Mouse (Mus musculus): ENCODE data around the gene Ptbp3. TPM values are rescaled to one million over a fixed set of nuclear protein-coding genes. Genes with fewer than 3 reads are reported as not detected.

The Ptbp3 gene
- polyA plus RNA-seq, 1 experiment from 2014 or later: 17.3 TPM

DNA sequence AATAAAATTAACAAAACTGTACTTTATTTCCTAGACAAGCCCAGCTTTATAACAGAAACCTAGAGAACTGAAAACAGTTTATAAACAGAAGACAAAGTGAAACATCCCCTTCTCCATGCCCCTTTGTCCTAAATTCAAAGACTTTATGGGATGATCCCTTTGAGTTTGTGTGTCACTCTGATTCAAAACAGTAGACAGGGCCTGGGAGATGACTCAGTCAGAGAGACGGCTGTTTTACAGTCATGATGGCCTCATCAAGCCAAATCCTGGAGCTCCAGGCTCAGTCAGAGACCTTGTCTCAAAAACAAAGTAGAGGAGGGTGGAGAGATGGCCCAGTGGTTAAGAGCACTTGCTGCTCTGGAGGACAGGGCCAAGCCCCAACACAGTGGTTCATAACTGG lies 2.7 kb upstream of the Ptbp3 start:
- H3K4me3 ChIP-seq (replicated peaks): no peak overlapping the region
- H3K4me2 ChIP-seq: no peak overlapping the region
- no peak overlapping the region for H3K9ac ChIP-seq (replicated peaks)
- H3K9me3 ChIP-seq (replicated peaks): no peaks in the 10 kb centered on the region
- no peaks in the 10 kb centered on the region for H3K36me3 ChIP-seq
- H3K27ac ChIP-seq (replicated peaks): no peak overlapping the region
- H3K4me1 ChIP-seq: peaks cover 11% of the 10 kb centered on the region
- H3K27me3 ChIP-seq (replicated peaks): no peaks in the 10 kb centered on the region
- WGBS: 81% methylated on average over 1 of the region's 1 CpGs
- no peak for ATAC-seq (ENCODE audit: low FRiP score)

DNA sequence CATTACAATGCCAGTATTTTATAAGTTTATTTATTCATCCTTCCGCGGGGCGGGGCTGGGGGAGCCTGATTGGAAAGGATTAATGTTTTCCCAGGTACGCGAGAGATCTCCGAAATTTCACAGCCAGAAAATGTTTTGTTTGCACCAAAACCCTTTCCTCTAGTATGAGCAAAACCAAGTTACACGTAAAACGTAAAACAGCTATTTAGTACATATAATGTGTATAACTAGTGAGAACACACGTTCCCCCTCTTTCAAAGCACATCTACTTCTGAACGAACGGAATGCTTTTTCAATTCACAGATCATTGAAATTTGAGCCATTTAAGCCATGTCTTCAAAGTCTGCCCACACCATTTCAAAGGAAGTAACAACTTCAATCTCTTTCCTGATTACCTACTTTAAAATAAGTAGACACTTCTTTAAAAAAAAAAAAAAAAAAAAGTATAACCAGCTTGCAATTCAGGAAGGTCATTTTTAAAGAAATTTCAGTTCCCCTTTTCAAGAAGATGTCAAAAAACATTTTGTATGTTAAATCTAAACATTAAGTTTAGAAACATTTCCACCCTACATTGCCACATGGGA lies 905 bp upstream of the Ptbp3 start:
- no peaks in the 10 kb centered on the region for H3K9me3 ChIP-seq (replicated peaks)
- H3K36me3 ChIP-seq: no peaks in the 10 kb centered on the region
- H3K27me3 ChIP-seq (replicated peaks): no peaks in the 10 kb centered on the region
- no peak for ATAC-seq (ENCODE audit: low FRiP score)
- H3K9ac ChIP-seq (replicated peaks): peak overlapping the region; percentile 66; the same call in 1 of the 2 replicates
- 17% methylated on average over 11 of the region's 11 CpGs for WGBS
- peaks cover 11% of the 10 kb centered on the region for H3K4me1 ChIP-seq
- H3K27ac ChIP-seq (replicated peaks): 0 out of 2 replicates have a peak overlapping the region, but pooled peaks have one; percentile 84
- H3K4me3 ChIP-seq (replicated peaks): peak overlapping the region; percentile 84
- H3K4me2 ChIP-seq: peak overlapping the region; percentile 75

DNA sequence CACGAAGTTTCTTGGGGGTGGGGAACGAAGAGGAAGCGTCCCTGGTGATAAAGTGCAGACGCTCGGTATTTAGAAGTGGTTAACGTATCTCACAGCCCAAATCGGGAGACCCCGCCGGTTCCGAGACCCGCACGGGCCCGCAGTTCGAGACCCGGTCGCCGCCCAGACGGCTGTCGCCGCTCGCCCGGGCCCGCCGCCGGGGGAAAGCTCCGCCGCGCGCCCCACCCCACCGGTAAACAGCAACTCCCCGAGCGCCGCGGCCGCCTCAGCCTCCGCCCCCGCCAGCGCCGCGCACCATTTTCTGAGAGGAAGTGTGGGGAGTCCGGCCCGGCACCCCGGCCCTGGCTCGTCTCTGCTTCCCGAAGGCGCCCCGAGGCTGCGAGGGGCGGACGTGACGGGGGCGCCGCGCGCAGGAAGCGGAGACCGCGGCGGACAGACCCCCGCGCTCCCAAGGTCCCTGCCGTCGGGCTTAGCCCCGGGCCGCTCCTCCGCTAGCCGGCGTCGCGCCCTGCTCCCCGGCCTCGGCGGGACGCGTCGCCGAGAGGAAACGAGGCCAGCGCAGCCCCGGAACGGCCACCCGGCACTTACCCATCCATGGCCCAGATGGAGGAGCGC lies 497 bp downstream of the Ptbp3 start:
- Histone ChIP-seq H3K27ac (replicated peaks) (peak overlapping the region; percentile 91), H3K4me1 (peaks cover 11% of the 10 kb centered on the region), H3K9me3 (replicated peaks) (no peaks in the 10 kb centered on the region)

DNA sequence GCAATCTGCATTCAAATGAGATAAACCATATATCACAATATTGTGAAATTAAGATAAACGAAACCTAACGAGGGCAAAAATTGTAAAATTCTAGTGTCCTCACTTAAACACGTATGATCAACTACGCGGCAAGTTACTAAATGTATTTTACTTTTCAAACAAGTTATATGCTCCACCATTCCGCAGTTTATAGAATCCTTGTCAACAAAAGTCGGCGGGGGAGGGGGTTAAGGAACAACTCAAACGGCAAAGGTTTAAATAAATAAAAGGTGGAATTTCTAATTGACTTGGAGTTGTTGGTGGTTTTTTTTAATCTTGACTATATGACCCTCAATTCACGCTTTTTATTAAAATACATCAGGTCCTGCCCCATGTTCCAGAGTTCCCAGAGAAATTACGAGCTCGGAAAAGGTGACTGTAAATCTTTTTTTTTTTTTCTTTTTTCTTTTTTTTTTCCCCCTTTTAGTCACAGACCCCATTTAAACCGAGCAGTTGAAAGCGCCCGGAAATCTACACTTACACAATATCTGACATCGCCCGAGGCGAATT lies 1.1 kb downstream of the Ptbp3 start:
- H3K9me3 ChIP-seq (replicated peaks): no peaks in the 10 kb centered on the region
- ATAC-seq (ENCODE audit: low FRiP score): no peak
- H3K9ac ChIP-seq (replicated peaks): peak overlapping the region; percentile 92
- peak overlapping the region; percentile 75 for H3K4me2 ChIP-seq
- H3K27ac ChIP-seq (replicated peaks): no peak overlapping the region
- no peaks in the 10 kb centered on the region for H3K27me3 ChIP-seq (replicated peaks)
- no peaks in the 10 kb centered on the region for H3K36me3 ChIP-seq
- H3K4me1 ChIP-seq: peaks cover 11% of the 10 kb centered on the region
- H3K4me3 ChIP-seq (replicated peaks): peak overlapping the region; percentile 84
- WGBS: 5% methylated on average over 18 of the region's 18 CpGs

More for the DNA sequence above, 497 bp downstream of the Ptbp3 start:
- peak overlapping the region; percentile 92 for H3K9ac ChIP-seq (replicated peaks)
- WGBS: under 1% methylated on average over 76 of the region's 83 CpGs
- no peaks in the 10 kb centered on the region for H3K27me3 ChIP-seq (replicated peaks)
- ATAC-seq (ENCODE audit: low FRiP score): peak; percentile 82
- H3K4me2 ChIP-seq: peak overlapping the region; percentile 75
- peak overlapping the region; percentile 84 for H3K4me3 ChIP-seq (replicated peaks)
- H3K36me3 ChIP-seq: no peaks in the 10 kb centered on the region

DNA sequence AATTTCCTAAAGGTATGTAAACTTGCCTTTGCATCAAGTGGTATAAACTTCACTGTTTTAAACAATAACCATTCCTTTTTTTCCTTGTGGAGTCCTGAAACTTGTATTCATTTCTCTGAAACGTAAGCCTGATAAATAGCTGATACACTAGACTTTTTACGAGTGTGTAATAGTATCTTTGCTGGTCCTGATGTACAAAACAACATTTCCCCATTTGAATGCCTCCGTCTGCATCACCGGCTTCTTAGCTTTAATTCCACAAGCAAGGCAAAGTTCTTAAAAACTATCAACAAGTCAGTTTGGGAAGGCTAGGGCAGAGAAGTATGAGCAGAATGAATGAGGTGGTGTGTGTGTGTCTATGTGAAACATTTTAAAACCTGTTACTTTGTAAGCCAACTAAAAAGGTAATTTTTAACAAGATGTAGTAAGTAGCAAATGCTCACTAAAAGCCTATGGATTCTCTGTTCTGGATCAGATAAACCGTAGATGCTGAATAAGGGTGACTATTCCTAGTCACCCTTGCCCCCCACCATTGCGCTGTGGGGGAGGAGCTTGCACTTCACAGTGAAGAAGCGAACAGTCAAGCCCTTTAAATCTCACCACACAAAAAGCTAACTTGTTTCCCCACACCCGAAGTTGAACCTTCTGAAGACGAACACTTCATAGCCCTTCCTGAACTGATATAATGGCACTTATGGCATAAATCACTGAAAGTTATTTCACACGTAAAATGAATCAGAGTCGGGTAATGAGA lies 1.9 kb downstream of the Ptbp3 start:
- no peaks in the 10 kb centered on the region for H3K9me3 ChIP-seq (replicated peaks)
- H3K36me3 ChIP-seq: no peaks in the 10 kb centered on the region
- WGBS: 21% methylated on average over 11 of the region's 11 CpGs
- peak overlapping the region; percentile 84 for H3K4me3 ChIP-seq (replicated peaks)
- peak overlapping the region; percentile 75 for H3K4me2 ChIP-seq
- no peaks in the 10 kb centered on the region for H3K27me3 ChIP-seq (replicated peaks)
- no peak overlapping the region for H3K9ac ChIP-seq (replicated peaks)
- H3K4me1 ChIP-seq: peaks cover 11% of the 10 kb centered on the region
- no peak for ATAC-seq (ENCODE audit: low FRiP score)
- H3K27ac ChIP-seq (replicated peaks): no peak overlapping the region

DNA sequence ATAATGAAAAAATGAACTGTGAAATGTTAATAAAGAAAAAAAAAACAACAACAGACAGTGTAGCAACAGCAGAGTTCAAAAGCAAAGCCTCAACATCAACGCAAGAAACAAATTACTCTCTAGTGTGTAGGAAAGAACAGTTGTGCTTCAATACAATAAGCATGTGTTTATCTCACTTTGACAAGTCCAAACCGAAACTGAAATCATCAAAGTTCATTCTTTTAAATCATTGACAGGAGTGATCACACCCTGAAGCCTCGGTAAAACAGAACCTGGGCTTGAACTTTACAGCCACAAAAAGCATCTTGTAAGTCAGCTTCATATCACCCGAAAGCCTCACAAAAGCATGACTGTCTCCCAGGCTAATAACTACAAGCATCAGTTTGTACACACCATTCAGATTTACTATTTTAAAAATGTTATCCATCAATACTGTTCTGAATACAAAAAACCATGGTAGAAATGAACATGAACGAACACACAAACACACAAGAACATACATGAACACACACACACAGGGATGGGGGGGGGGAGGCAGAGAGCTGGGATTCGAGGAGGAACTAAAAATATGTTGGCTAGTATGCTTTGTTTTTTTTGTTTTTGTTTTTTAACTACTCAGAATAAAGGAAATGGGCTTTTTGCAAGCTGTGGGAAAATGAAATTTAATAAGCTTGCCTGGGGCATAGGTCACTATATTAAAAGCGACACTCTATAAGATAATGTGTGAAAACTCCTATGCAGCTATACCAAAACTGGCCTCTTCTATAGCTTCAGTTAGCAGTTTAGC lies 2.7 kb downstream of the Ptbp3 start:
- no peak for ATAC-seq (ENCODE audit: low FRiP score)
- H3K4me3 ChIP-seq (replicated peaks): no peak overlapping the region
- peaks cover 11% of the 10 kb centered on the region for H3K4me1 ChIP-seq
- no peak overlapping the region for H3K27ac ChIP-seq (replicated peaks)
- no peaks in the 10 kb centered on the region for H3K27me3 ChIP-seq (replicated peaks)
- peak overlapping the region; percentile 75 for H3K4me2 ChIP-seq
- no peak overlapping the region for H3K9ac ChIP-seq (replicated peaks)
- H3K36me3 ChIP-seq: no peaks in the 10 kb centered on the region
- H3K9me3 ChIP-seq (replicated peaks): no peaks in the 10 kb centered on the region
- 61% methylated on average over 7 of the region's 7 CpGs for WGBS

DNA sequence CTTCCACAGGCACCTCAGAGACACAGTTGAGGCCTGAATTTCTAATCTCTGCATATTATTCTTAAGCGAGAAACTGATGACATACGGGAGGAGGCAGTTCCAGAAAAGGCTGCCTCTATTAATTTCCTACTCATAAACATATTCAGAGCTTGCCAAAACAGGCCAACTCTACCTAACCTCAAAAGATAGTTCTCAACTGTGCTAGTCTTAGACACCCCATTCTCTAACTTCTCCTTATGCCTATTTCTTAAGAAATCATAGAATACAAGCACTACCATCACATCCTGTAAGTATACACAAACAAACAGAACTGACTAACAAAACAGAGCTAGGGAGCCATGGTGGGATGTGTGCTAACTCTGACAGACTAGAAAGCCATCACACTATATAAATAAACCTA lies 4.5 kb downstream of the Ptbp3 start:
- ATAC-seq (ENCODE audit: low FRiP score): no peak
- Histone ChIP-seq H3K27me3 (replicated peaks) (no peaks in the 10 kb centered on the region), H3K4me3 (replicated peaks) (no peak overlapping the region), H3K4me1 (peaks cover 8% of the 10 kb centered on the region), H3K4me2 (no peak overlapping the region), H3K9me3 (replicated peaks) (no peaks in the 10 kb centered on the region), H3K36me3 (no peaks in the 10 kb centered on the region), H3K27ac (replicated peaks) (no peak overlapping the region), H3K9ac (replicated peaks) (no peak overlapping the region)
- WGBS: 76% methylated on average over 2 of the region's 2 CpGs

DNA sequence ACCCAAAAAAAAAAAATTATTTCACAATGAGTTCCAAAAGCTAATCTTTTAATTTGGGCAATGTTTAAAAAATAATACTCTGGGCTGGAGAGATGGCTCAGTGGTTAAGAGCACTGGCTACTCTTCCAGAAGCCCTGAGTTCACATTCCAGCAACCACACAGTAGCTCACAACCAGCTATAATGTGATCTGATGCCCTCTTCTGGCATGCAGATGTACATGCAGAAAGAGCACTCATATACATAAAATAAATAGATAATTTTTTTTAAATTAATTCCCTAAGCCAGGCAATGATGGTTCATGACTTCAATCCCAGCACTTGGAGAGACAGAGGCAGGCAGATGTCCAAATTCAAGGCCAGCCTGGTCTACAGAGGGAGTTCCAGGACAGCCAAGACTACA lies 6.2 kb downstream of the Ptbp3 start:
- Histone ChIP-seq H3K27me3 (replicated peaks) (no peaks in the 10 kb centered on the region), H3K4me3 (replicated peaks) (no peak overlapping the region), H3K27ac (replicated peaks) (no peak overlapping the region), H3K36me3 (no peaks in the 10 kb centered on the region), H3K4me1 (peaks cover 8% of the 10 kb centered on the region), H3K9ac (replicated peaks) (no peak overlapping the region), H3K9me3 (replicated peaks) (no peaks in the 10 kb centered on the region), H3K4me2 (no peak overlapping the region)
- no peak for ATAC-seq (ENCODE audit: low FRiP score)

DNA sequence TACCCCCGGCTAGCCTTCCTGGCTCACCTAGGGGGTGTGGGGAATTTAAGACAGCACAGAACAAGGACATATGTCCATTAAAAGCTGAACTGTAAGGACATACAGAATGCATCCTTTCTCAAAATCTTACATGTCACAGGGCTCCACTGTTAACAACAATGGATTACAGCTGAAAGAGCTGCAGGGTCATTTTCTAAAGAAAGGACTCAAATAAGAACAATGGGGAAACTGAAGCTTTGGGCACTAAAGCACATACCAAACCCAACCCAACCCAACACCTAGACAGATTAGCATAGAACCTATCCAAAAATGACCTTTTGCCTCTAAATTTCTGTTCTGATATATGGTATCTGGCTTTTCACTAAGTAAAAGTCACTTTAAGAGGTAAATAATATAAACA lies 12.9 kb downstream of the Ptbp3 start:
- Histone ChIP-seq H3K4me2 (no peak overlapping the region), H3K27me3 (replicated peaks) (no peaks in the 10 kb centered on the region), H3K36me3 (no peaks in the 10 kb centered on the region), H3K4me1 (no peaks in the 10 kb centered on the region), H3K9me3 (replicated peaks) (no peaks in the 10 kb centered on the region), H3K9ac (replicated peaks) (no peak overlapping the region), H3K4me3 (replicated peaks) (no peak overlapping the region), H3K27ac (replicated peaks) (no peak overlapping the region)
- WGBS: 88% methylated on average over 1 of the region's 1 CpGs
- no peak for ATAC-seq (ENCODE audit: low FRiP score)

DNA sequence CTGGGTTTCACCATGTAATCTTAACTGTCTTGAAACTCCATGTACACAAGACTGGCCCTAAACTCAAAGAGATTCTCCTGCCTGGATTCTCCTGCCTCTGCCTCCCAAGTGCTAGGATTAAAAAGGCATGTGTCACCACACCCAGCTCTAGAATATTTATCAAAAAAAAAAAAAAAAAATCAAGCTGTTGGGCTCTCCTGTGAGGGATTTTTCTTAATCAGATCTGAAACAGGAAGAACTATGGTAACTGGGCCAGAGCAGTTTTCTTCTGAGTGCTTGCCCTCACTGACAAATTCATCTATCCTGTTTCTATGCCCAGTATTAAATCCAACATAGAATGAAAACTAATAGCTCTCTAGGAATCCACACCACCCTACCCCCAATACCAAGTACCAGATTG lies 13.5 kb downstream of the Ptbp3 start:
- no peaks in the 10 kb centered on the region for H3K4me1 ChIP-seq
- ATAC-seq (ENCODE audit: low FRiP score): no peak
- no peaks in the 10 kb centered on the region for H3K36me3 ChIP-seq
- H3K4me3 ChIP-seq (replicated peaks): no peak overlapping the region
- H3K9me3 ChIP-seq (replicated peaks): no peaks in the 10 kb centered on the region
- H3K27me3 ChIP-seq (replicated peaks): no peaks in the 10 kb centered on the region
- H3K27ac ChIP-seq (replicated peaks): no peak overlapping the region
- H3K9ac ChIP-seq (replicated peaks): no peak overlapping the region
- H3K4me2 ChIP-seq: no peak overlapping the region

DNA sequence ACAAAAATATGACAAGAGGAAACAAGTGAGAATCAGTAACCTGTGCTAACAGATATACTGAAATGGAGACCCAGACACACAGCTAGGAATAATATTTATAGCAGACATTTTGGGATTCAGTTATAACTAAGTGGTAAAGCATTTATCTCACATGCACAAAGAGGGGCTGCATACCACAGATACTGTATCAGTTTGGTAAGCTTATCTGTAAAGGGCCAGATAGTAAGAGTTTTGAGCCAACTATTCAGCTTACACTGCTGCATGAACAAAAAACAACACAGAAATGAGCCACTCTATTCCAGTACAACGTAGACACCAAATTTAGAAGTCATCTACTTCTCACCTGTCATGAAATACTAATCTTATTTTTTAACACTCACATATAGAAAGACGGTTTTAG lies 15.9 kb downstream of the Ptbp3 start:
- no peaks in the 10 kb centered on the region for H3K36me3 ChIP-seq
- H3K4me1 ChIP-seq: no peaks in the 10 kb centered on the region
- no peak overlapping the region for H3K4me3 ChIP-seq (replicated peaks)
- no peaks in the 10 kb centered on the region for H3K27me3 ChIP-seq (replicated peaks)
- no peaks in the 10 kb centered on the region for H3K9me3 ChIP-seq (replicated peaks)
- WGBS: 87% methylated on average over 2 of the region's 2 CpGs
- ATAC-seq (ENCODE audit: low FRiP score): no peak
- no peak overlapping the region for H3K4me2 ChIP-seq
- H3K9ac ChIP-seq (replicated peaks): no peak overlapping the region
- no peak overlapping the region for H3K27ac ChIP-seq (replicated peaks)

All from neural tube, embryonic 15.5 days (tissue).